Mouse (Mus musculus) cerebral cortex, adult 2 months (tissue): ENCODE results near the gene Ghitm.

Experiments used
- WGBS: fragments of 180-500 bp; shearing (Covaris S2); methylation state at CpG from one replicate; pipeline ENCODE4 v1.1.7; 2018; 5-methylcytosine and 5-hydroxymethylcytosine counted together

The Ghitm gene

GRCm38 (mm10) chr14:37102484-37102883, 32.6 kb downstream of the Ghitm start:
- 93% methylated on average over 3 of the region's 3 CpGs for WGBS

GRCm38 (mm10) chr14:37101531-37101930, 33.5 kb downstream of the Ghitm start:
- WGBS, result 82% methylated on average over 5 of the region's 5 CpGs

- WGBS, result 1% methylated on average over 29 of the region's 30 CpGs
These were observed 37.0 kb downstream of the Ghitm start, which contains the start of gene Cdhr1 for GRCm38 (mm10) chr14:37097956-37098530. Cdhr1 (minus strand) TSS chr14:37098347.

- WGBS, result 83% methylated on average over 4 of the region's 4 CpGs
These were observed 39.5 kb downstream of the Ghitm start for GRCm38 (mm10) chr14:37095556-37095955.

DNA sequence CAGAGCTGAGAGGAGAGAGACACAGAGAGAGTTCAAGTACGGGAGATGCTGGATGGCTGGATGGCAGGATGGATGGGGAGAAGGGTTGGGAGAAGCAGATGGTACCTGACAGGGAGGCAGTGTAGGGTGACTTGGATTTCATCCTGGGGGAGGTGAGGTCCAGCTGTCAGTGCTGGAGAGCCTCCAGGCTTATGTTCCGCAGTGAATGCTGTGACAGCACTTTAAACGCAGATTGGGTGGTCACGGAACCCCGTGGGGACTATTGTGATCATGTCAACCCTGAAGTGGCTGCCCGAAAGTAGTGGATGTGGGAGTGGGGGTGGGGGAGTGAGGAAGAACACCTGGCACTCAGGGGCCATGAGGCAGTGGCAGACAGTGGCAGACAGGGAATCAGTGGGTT, 40.6 kb downstream of the Ghitm start:
- 55% methylated on average over 6 of the region's 6 CpGs for WGBS

- WGBS, result 10% methylated on average over 4 of the region's 4 CpGs
These were observed 51.3 kb downstream of the Ghitm start for GRCm38 (mm10) chr14:37083755-37084154.

DNA sequence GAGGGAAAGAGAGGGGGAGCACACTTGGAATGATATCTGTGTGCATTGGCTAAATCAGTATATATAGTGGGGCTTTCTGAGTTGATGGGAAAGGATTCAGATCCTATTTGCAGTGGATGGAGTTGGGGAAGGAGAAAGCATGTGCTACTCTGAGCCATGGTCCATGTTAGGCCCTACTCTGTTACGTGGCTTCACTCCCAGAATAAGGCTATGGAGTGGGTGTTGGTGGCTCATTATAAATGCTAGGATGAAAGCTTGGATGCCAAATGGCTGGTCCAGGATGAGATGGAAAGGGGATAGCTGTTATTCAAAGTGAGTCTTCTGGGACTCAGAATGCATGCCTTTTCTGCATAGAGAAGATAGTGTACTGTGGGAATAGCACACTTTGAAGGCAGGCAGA, 54.3 kb downstream of the Ghitm start:
- 56% methylated on average over 1 of the region's 1 CpGs for WGBS
